Mouse (Mus musculus) layer of hippocampus, adult 2 months (tissue): ENCODE data around the gene Rps6ka6. TPM values are rescaled to one million over a fixed set of nuclear protein-coding genes. Genes with fewer than 3 reads are reported as not detected.

ENCODE experiments used
- DNase-seq, 2 experiments: peaks; one replicate each; pipeline ENCODE4 v3.0.0; 2022; ENCODE audit warnings: low spot score in 2 of 2
- H3K27ac ChIP-seq: fragments of 200-600 bp; 2 replicates; pipeline ENCODE4 v1.8.1; 2022
- H3K4me3 ChIP-seq: fragments of 200-600 bp; 2 replicates; pipeline ENCODE4 v1.8.1; 2022; ENCODE audit warnings: mild to moderate bottlenecking
- CTCF ChIP-seq: fragments of 200-600 bp; conservative IDR thresholded peaks from 2 replicates; pipeline ENCODE4 v1.8.1; 2022; ENCODE audit warnings: antibody characterized with exemption, mild to moderate bottlenecking, moderate library complexity
- long read RNA-seq, 2 experiments: library from polyadenylated mRNA; stranded (forward); transcript quantifications; one replicate each; pipeline ENCODE4 v2.0.0; 2021; ENCODE audit warnings: borderline mapping rate in 2 of 2
- total RNA-seq, 2 experiments: library from RNA; stranded (reverse); gene quantifications; 2 replicates each; pipeline ENCODE4 v1.2.3; 2021

The Rps6ka6 gene
- 1 to 10 TPM; 4.0 to 4.2 TPM for total RNA-seq
- long read RNA-seq, experiment 1, full-length matches to known transcripts = 1 of 7 reads
- long read RNA-seq, experiment 1, partial matches to known transcripts = 0 of 7 reads
- long read RNA-seq, experiment 1, other reads (novel, unspliced or antisense) = 6 of 7 reads
- long read RNA-seq, experiment 2, full-length matches to known transcripts = 2 of 6 reads
- long read RNA-seq, experiment 2, partial matches to known transcripts = 0 of 6 reads
- long read RNA-seq, experiment 2, other reads (novel, unspliced or antisense) = 4 of 6 reads

DNA sequence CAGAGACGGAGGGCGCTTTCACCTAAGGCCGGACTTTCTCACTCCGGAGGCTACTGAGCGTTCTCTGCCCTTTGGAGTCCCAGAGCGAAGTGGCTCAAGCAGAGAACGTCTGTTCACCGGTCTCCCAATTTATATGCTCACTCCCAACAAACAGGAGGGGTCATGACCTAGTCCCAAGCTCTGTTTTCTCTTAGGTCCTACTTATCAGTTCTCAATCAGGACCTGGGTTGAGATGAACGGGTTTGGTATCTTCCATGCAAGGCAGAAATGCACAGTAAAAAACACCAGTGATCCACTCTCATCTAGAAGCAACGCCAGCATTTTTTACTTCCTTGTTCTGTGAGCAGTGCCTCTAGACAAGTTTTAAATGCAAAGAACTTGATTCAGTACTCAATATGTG is at the start of gene Rps6ka6:
Rps6ka6 (minus strand) TSS at position 101 of the 400 bp plus-strand sequence.
- TF ChIP-seq CTCF = no peak
- Histone ChIP-seq H3K4me3 (no peak within 1 kb of the TSS), H3K27ac (no peak within 1 kb of the TSS)
- no peak for DNase-seq

- H3K27ac ChIP-seq = no peak overlapping the region
- H3K4me3 ChIP-seq = no peak overlapping the region
These were observed 39.3 kb upstream of the Rps6ka6 start for GRCm38 (mm10) chrX:111577044-111577443.

DNA sequence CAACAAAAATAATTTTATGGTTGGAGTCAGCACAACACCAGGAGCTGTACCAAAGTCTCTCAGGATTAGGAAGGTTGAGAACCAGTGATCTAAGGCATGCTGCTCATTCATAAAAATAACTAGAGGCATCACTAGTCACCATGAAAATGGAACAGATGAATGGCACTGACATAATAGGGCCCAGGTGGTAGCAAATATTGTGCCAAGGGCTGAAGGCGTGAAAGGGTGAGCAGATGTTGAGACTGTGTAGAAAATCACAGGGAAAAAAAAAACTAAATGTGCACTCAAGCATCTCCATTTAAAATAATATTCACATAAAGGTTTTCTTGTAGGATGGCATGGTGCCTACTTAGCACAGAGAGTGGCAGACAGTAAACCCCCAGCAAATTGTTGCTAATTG is 19.6 kb downstream of the Rps6ka6 start:
- no peak for TF ChIP-seq CTCF
- H3K4me3 ChIP-seq = no peak overlapping the region
- no peak overlapping the region for H3K27ac ChIP-seq
- DNase-seq = no peak

More at GRCm38 (mm10) chrX:111577044-111577443, 39.3 kb upstream of the Rps6ka6 start:
- no peak for DNase-seq
- TF ChIP-seq CTCF = no peak

- Histone ChIP-seq H3K27ac (peak overlapping the region; percentile 57; the same call in 1 of the 2 replicates), H3K4me3 (peak overlapping the region; percentile 65)
- DNase-seq = no peak
- TF ChIP-seq CTCF = no peak
These were observed 74.1 kb downstream of the Rps6ka6 start for GRCm38 (mm10) chrX:111463565-111464093.

DNA sequence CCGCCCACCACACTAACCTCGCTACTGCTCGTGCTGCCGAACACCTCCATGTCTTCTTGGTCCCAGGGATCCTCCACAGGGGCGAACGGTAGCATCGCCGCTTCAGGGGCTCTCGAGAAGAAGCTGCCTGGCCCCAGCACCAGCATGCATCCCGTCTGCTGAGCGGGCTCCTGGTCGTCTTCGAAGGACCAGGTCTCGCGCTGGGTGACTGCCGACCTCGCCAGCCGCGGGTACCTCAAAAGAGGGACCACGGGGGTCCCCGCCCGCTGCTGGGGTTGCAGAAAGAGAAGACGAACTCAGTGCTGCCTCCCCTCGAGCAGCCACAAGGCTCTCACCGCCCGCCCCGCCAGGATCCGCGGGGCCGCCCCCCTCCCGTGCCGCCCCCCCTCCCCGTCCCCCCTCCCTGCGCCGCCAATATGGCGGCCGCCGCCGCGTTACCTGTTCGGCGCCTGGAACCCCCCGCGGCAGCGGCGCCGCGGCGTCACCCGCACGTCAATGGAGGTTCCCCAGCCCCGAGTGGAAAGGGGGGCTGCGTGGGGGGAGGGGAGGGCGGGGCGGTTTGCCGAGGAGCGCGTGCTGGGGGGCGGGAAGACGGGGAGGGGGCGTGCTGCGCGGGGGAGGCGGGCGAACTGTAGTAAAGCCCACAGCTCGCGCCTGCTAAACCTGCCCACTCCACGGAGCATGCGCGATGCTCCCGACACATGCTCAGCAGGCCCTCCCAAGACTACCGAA is 74.8 kb downstream of the Rps6ka6 start:
- H3K27ac ChIP-seq = peak overlapping the region; percentile 57; the same call in 1 of the 2 replicates
- peak; percentile 26 for TF ChIP-seq CTCF
- peak overlapping the region; percentile 65 for H3K4me3 ChIP-seq
- DNase-seq = peak; percentile 42 to 53

- DNase-seq = peak in 1 of 2 experiments; percentile 9
These were observed 75.3 kb downstream of the Rps6ka6 start for GRCm38 (mm10) chrX:111462495-111462832.

DNA sequence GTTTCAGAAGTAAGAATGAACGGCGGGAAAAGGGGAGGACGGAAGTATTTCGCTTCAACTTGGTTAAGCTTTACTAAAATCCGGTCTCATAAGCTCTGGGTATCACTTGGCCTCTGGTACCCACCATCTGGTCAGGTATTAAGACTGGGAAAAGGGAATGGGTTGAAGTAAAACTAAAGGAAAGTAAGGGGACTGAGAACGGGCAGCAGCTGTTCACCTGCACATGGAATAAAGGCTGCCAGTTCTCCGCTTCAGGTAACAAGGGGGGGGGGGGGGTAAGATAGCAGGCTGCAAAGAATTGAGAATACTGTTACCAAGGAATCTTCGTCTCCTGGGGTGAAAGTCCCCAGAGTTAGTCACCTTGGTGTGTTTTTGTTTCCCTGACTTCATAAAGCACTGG is 75.7 kb downstream of the Rps6ka6 start:
- TF ChIP-seq CTCF = no peak
- peak overlapping the region; percentile 65 for H3K4me3 ChIP-seq
- no peak overlapping the region for H3K27ac ChIP-seq
- no peak for DNase-seq

More at GRCm38 (mm10) chrX:111462495-111462832, 75.3 kb downstream of the Rps6ka6 start:
- H3K4me3 ChIP-seq = peak overlapping the region; percentile 65
- 0 out of 2 replicates have a peak overlapping the region, but pooled peaks have one; percentile 51 for H3K27ac ChIP-seq
- no peak for TF ChIP-seq CTCF

DNA sequence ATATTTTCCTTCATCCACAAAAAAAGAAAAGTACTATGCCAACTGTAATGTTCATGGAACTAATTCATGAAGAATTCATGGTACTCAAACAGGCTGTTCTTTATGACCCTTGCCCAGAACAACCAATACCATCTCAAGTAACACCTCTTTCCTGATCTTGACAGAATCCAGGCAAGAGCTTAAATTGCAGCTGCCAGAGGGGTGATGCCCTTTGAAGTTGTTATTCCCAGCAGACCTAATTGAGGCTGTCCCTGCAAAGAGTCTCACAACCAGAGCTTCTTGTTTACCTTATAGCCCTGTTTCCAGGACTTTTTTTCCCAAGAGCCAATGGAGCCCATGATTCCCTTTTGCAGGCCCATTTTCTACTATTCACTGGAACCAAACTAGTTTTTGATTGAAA is 77.6 kb downstream of the Rps6ka6 start:
- Histone ChIP-seq H3K4me3 (no peak overlapping the region), H3K27ac (no peak overlapping the region)
- no peak for DNase-seq
- TF ChIP-seq CTCF = no peak

GRCm38 (mm10) chrX:111436571-111436970 is 101.2 kb downstream of the Rps6ka6 start:
- no peak for TF ChIP-seq CTCF
- DNase-seq = no peak
- H3K4me3 ChIP-seq = no peak overlapping the region
- no peak overlapping the region for H3K27ac ChIP-seq

DNA sequence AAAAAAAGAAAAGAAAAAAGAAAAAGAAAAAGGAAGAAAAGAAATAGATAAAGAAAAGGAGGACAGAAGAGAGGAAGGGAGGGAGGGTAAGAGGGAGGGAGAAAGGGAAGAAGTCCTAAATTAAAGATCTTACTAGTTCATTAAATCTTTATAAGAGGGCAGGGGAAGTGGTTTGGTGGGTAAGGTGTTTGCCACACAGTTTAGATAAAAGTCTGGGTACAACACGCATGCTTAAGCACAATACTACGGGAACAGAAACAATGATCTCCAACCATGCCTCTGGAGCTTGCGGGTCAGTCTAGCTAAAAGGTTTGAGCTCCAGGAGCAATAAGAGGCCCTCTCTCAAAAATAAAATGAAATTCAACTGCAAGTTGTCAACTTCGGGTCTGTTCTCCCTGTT is 123.0 kb downstream of the Rps6ka6 start:
- no peak overlapping the region for H3K4me3 ChIP-seq
- no peak overlapping the region for H3K27ac ChIP-seq
- no peak for TF ChIP-seq CTCF
- no peak for DNase-seq

DNA sequence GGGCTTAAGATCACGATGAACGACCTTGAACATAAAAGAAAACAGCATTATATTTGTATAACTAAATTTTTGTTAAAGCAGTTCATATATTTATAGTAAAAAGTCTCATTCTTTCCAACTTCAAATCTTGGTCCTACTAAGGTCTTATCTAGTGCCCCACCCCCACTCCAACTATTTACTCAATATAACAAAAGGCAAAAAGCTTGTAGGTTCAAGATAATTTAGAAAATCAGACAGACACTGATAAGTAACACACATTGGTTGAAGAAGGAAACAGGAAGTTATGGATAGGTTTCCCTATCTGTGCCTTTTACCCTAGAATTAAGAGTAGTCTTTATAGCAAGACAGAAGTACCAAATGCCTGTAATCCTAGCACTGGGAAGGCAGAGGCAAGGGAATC is 132.9 kb downstream of the Rps6ka6 start:
- no peak for TF ChIP-seq CTCF
- Histone ChIP-seq H3K27ac (no peak overlapping the region), H3K4me3 (no peak overlapping the region)
- DNase-seq = no peak

DNA sequence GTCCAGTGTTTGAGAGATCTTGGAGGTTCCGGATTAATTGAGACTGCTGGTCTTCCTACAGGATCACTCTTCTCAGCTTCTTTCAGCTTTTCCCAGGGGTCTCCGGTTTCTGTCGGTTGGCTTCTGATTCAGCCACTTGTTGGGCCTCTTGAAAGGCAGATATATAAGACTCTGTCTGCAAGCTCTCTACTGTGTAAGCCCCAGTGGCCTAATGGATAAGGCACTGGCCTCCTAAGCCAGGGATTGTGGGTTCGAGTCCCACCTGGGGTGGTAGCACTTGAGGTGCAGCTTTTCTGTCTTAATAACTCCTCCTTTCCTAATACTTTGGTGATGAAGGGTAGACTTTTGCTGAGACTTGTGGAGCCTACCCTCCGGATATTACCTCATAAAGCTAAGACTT is 160.7 kb downstream of the Rps6ka6 start:
- no peak overlapping the region for H3K27ac ChIP-seq

GRCm38 (mm10) chrX:111374177-111374576 is 163.6 kb downstream of the Rps6ka6 start:
- Histone ChIP-seq H3K4me3 (no peak overlapping the region), H3K27ac (no peak overlapping the region)
- peak; percentile 24 for TF ChIP-seq CTCF
- no peak for DNase-seq

More for the DNA sequence above, 160.7 kb downstream of the Rps6ka6 start:
- TF ChIP-seq CTCF = no peak
- DNase-seq = no peak
- no peak overlapping the region for H3K4me3 ChIP-seq

Other genes starting within 250 kb of the Rps6ka6 start
- gene Hdx, start 159.1 kb upstream of the Rps6ka6 start, total RNA-seq = 1 to 10 TPM; 3.6 to 3.7 TPM